Mouse (Mus musculus) intestine, embryonic 16.5 days (tissue): ENCODE measurements around the gene Slc2a4. TPM values are rescaled to one million over a fixed set of nuclear protein-coding genes. Genes with fewer than 3 reads are reported as not detected.
"Not testable (repeated sequence)": the region's sequence is repeated elsewhere in the genome, so short reads cannot be mapped to it uniquely, and the experiment has no call there.

Experiments used
- ATAC-seq: fragments of 200-750 bp; cut with Nextera tagmentation; 2 replicates; pipeline ENCODE4 v1.8.0; 2017; ENCODE audit warnings: moderate TSS enrichment, moderate library complexity
- H3K27ac ChIP-seq: fragments of 300-500 bp; sonication (generic); 2 replicates; pipeline ENCODE4 v1.5.1; 2014; ENCODE audit warnings: mild to moderate bottlenecking, low read length
- H3K27me3 ChIP-seq: fragments of 300-500 bp; sonication (generic); replicated peaks from 2 replicates; pipeline ENCODE4 v1.6.1; 2014; ENCODE audit warnings: low read length, control low read depth, mixed read lengths; ENCODE audit not compliant: control insufficient read depth, insufficient read depth
- H3K36me3 ChIP-seq: fragments of 300-500 bp; sonication (generic); 2 replicates; pipeline ENCODE4 v1.6.1; 2014; ENCODE audit warnings: low read length, control low read depth; ENCODE audit not compliant: control insufficient read depth, insufficient read depth
- H3K4me1 ChIP-seq: fragments of 300-500 bp; sonication (generic); 2 replicates; pipeline ENCODE4 v1.6.1; 2014; ENCODE audit warnings: low read length, control low read depth, mixed read lengths; ENCODE audit not compliant: control insufficient read depth, insufficient read depth
- H3K4me2 ChIP-seq: fragments of 300-500 bp; sonication (generic); 2 replicates; pipeline ENCODE4 v1.6.1; 2014; ENCODE audit warnings: low read depth, low read length, control low read depth
- H3K4me3 ChIP-seq: fragments of 300-500 bp; sonication (generic); 2 replicates; pipeline ENCODE4 v1.5.1; 2014; ENCODE audit warnings: mild to moderate bottlenecking, low read length
- H3K9ac ChIP-seq: fragments of 300-500 bp; sonication (generic); 2 replicates; pipeline ENCODE4 v1.6.1; 2014; ENCODE audit warnings: low read depth, low read length
- H3K9me3 ChIP-seq: fragments of 300-500 bp; sonication (generic); 2 replicates; pipeline ENCODE4 v1.6.1; 2016; ENCODE audit warnings: low read length, control low read depth; ENCODE audit not compliant: control insufficient read depth
- WGBS: fragments of 180-500 bp; shearing (Covaris S2); extraction: QIAGEN DNeasy Blood & Tissue Kit; methylation state at CpG from one replicate; pipeline ENCODE4 v1.1.7; 2014; 5-methylcytosine and 5-hydroxymethylcytosine counted together
- polyA plus RNA-seq: library from polyadenylated mRNA; unstranded; fragments of >200 nt; fragmentation: Nextera tagmentation; extraction: Ambion mirVana; gene quantifications from 2 replicates; pipeline ENCODE4 v1.2.1, GENCODE M21; 2015

Slc2a4 gene
- polyA plus RNA-seq, 1 experiment from 2014 or later: 22.6 TPM

DNA sequence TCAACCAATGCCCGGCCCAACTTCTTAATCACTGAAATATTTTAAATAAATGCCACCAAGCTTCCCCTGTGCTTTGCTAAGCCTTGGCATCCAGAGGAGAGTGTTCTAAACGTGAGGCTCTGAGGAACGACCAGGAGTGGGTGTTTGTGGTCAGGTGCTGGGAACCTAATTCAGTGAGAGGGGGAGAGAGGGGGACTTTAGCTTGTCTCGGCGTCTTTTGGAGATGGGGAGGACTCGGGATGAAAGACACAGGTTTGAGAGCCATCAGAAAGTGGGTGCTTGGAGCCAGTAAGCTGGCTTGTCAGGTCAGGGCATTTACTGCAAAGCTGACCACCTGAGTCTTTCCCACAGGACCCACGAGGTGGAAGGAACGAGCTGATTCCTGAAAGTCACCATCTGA is 16.2 kb downstream of the Slc2a4 start:
- Histone ChIP-seq H3K9me3 (no peaks in the 10 kb centered on the region), H3K9ac (no peak overlapping the region), H3K4me1 (peaks cover 19% of the 10 kb centered on the region), H3K36me3 (no peaks in the 10 kb centered on the region), H3K27ac (no peak overlapping the region), H3K4me3 (no peak overlapping the region), H3K4me2 (no peak overlapping the region), H3K27me3 (no peaks in the 10 kb centered on the region)
- 74% methylated on average over 8 of the region's 8 CpGs for WGBS
- no peak for ATAC-seq

DNA sequence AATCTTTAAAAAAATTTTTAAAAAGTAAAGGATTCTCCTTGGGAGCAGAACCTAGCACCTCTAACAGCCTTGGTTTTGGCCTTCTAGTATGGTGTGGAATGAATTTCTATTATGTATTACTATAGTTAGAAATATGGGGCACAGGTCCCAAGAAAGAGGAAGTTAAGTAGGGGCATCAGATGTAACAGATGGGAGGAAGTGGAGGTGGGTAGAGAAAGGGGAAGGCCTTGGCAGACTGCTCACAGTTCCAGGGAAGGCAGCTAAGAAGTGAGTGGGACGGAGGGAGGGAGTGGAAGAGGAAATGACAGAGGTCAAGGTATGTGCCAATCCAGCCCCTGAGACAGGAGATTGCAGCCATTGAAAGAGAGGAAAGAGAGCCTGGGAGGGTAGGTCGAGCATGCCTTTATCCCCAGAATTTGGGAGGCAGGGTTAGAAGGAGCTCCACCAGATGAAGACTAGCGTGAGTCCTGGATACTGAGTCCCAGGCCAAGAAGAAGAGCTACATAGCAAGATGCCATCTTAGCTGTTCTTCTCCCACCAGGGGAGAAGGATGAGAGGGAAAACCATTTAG is 16.9 kb downstream of the Slc2a4 start:
- H3K36me3 ChIP-seq: no peaks in the 10 kb centered on the region
- H3K4me3 ChIP-seq: no peak overlapping the region
- WGBS: 70% methylated on average over 3 of the region's 3 CpGs
- no peaks in the 10 kb centered on the region for H3K9me3 ChIP-seq
- no peak overlapping the region for H3K4me2 ChIP-seq
- peaks cover 13% of the 10 kb centered on the region for H3K4me1 ChIP-seq
- H3K27me3 ChIP-seq: no peaks in the 10 kb centered on the region
- no peak for ATAC-seq
- no peak overlapping the region for H3K27ac ChIP-seq
- no peak overlapping the region for H3K9ac ChIP-seq

DNA sequence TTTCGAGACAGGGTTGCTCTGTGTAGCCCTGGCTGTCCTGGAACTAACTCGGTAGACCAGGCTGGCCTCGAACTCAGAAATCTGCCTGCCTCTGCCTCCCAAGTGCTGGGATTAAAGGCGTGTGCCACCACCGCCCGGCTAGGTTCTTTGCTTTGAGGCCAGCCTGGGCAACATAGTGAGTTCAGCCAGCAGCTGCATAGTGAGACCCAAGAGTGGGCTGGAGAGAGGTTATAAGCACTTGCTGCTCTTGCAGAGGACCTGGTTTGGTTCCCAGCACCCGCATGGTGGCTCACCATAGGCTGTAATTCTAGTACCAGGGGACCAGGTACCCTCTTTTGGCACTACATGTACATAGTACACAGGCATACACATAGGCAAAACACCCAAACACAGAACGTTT is 17.8 kb downstream of the Slc2a4 start:
- H3K9me3 ChIP-seq, ATAC-seq, H3K9ac ChIP-seq, H3K4me2 ChIP-seq, H3K27ac ChIP-seq, H3K27me3 ChIP-seq, H3K36me3 ChIP-seq, H3K4me3 ChIP-seq, H3K4me1 ChIP-seq: not testable (repeated sequence)
- WGBS: 89% methylated on average over 8 of the region's 8 CpGs

DNA sequence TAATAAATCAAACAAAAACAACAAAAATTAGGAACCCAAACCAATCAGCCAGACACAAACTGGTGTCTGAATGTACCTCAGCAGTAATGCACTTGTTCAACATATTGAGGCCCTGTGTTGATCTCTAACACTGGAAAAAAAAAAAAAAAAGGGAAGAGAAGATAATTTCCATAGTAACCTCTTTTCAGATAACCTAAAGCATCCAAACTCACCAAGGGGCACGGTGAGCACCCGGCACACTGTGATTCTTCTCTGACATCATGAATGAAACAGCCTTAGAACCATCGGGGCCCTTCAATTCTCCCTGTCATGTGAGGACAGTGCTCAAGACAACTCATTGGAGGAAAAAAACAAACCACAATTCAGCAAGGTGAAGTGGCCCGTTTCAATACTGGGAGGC is 18.3 kb downstream of the Slc2a4 start:
- H3K9ac ChIP-seq: no peak overlapping the region
- 56% methylated on average over 4 of the region's 4 CpGs for WGBS
- ATAC-seq: no peak
- H3K4me3 ChIP-seq: no peak overlapping the region
- peaks cover 3% of the 10 kb centered on the region for H3K4me1 ChIP-seq
- H3K27me3 ChIP-seq: no peaks in the 10 kb centered on the region
- H3K4me2 ChIP-seq: no peak overlapping the region
- no peaks in the 10 kb centered on the region for H3K9me3 ChIP-seq
- no peaks in the 10 kb centered on the region for H3K36me3 ChIP-seq
- no peak overlapping the region for H3K27ac ChIP-seq

DNA sequence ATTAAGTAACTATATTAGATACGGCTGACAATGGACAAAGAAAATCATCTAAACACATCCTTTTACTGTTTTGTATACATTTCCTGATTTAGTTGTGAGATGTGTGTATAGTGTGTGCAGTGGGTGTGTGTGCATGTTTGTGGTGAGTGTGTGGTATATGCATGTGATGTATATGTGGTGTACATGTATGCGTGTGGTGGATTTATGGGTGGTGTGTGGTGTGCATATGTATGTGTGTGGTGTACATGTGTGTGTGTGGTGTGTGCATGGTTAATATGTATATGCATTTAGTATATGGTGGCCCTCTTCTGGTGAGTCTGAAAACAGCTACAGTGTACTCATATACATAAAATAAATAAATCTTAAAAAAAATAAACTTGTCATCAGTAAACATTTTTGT is 20.5 kb downstream of the Slc2a4 start:
- Histone ChIP-seq H3K36me3 (no peaks in the 10 kb centered on the region), H3K27ac (no peak overlapping the region), H3K4me3 (no peak overlapping the region), H3K4me2 (no peak overlapping the region), H3K9me3 (no peaks in the 10 kb centered on the region), H3K4me1 (0 out of 2 replicates have a peak, but pooled peaks cover 2% of the 10 kb centered on the region), H3K27me3 (no peaks in the 10 kb centered on the region), H3K9ac (no peak overlapping the region)
- 94% methylated on average over 2 of the region's 2 CpGs for WGBS
- no peak for ATAC-seq

DNA sequence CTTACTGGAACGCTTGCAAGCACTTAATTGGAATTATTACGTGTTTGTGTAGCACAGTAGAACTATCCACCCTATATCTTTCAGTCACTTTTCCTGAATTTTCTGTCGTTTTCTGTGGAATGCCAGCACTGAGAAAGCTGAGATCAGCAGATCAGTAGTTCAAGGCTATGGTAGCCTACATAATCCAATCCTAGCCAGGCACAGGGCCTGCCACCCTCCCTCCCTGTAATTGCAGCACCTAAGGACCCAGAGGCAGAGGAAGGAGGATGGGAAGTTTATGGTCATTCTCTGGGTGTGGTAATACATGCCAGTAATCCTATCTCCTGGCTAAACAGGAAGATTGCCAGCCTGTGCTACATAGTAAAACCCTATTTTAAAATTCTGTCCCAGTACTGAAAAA is 25.2 kb downstream of the Slc2a4 start:
- H3K9me3 ChIP-seq: no peaks in the 10 kb centered on the region
- no peaks in the 10 kb centered on the region for H3K36me3 ChIP-seq
- H3K27me3 ChIP-seq: no peaks in the 10 kb centered on the region
- H3K27ac ChIP-seq: peak overlapping the region; percentile 98; the same call in 1 of the 2 replicates
- H3K4me2 ChIP-seq: peak overlapping the region; percentile 53; the same call in 1 of the 2 replicates
- 59% methylated on average over 3 of the region's 3 CpGs for WGBS
- no peak overlapping the region for H3K4me3 ChIP-seq
- peak overlapping the region; percentile 31; the same call in 1 of the 2 replicates for H3K9ac ChIP-seq
- peaks cover 16% of the 10 kb centered on the region for H3K4me1 ChIP-seq
- ATAC-seq: no peak

DNA sequence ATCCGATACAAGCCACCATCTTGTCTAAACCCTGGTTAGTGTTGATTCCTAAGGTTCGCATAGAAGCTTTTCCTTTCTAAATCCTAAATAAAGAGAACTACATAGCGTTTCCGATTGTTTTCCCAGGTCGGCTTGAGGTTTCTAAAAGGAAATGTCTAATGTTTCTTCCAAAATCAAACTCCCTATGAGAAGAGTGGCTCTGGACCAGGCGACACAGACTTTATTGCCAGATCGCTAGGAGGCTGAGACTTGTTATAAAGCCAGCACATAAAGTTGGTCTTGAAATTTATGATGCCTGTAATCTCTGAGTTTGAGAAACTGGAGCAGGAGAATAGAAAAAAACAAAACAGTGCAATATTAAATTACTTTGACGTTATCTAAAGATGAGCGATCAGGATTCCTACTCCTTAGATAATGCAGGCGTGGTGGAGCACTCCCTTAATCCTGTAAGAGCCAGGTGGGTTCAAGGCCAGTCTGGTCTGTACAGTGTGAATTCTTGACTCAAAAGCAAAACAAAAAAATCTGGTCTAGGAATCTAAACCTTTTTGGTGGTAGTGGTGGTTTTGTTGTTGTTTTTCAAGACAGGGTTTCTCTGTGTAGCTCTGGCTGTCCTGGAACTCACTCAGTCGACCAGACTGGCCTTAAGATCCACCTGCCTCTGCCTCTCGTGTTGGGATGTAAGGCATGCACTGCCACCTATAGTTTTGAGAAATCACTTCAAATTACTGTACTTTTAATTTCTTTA is 25.8 kb downstream of the Slc2a4 start:
- Histone ChIP-seq H3K4me2 (peak overlapping the region; percentile 53), H3K9me3 (no peaks in the 10 kb centered on the region), H3K4me1 (peaks cover 19% of the 10 kb centered on the region), H3K27me3 (no peaks in the 10 kb centered on the region), H3K36me3 (peaks cover 6% of the 10 kb centered on the region), H3K4me3 (peak overlapping the region; percentile 55), H3K9ac (peak overlapping the region; percentile 74), H3K27ac (peak overlapping the region; percentile 98)
- 3% methylated on average over 12 of the region's 12 CpGs for WGBS
- ATAC-seq: no peak

DNA sequence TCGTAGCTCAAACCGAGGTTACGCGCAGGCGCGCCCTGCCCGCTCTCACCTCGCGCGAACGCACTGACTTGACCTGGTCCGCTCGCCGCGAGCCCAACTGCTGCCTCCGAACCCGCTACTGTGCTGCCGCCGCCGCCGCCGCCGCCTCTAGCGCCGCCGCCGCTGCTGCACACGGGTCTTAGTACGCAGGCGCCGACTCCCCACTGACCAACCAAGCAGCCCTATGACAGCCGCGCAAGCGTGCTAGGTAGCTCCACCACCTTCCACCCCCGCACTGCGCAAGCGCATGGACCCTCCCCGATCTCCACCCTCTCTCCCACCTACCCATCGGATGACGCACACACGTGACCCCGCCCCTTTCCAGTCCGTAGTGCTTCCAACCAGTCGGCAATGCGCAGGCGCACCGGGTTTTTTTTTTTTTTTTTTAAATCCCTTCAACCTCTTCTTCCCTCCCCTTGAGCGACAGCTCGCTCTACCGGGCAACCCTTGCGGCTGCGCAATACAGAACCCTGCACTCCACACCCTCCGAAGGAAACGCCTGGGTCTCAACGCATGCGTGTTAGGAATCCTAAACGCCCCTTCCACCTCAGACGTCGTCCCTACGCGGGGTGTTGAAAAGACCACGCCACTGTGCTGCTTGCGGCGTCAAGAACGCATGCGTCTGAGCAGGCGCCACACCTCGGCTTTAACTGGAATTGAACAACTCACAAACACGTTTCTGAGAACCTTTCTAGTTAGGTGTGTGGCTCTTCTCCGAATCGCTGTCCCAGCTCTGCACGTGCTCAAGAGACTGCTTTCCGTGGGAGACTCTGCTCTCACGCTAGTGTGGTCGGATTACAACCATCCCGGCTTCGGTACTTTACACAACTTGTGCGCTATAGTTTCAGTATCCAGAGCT is 26.6 kb downstream of the Slc2a4 start, which contains the start of gene Eif5a:
Eif5a (minus strand) TSS at position 845 of the 898 bp plus-strand sequence.
- under 1% methylated on average over 76 of the region's 78 CpGs for WGBS
- peak; percentile 95 for ATAC-seq

More for the DNA sequence above, 26.6 kb downstream of the Slc2a4 start, which contains the start of gene Eif5a:
- peak within 1 kb of the TSS; percentile 81 for H3K4me2 ChIP-seq
- H3K4me1 ChIP-seq: peaks cover 19% of the 10 kb centered on the region
- H3K9ac ChIP-seq: peak within 1 kb of the TSS; percentile 98
- no peaks in the 10 kb centered on the region for H3K27me3 ChIP-seq
- H3K9me3 ChIP-seq: no peaks in the 10 kb centered on the region
- peaks cover 8% of the 10 kb centered on the region for H3K36me3 ChIP-seq
- H3K27ac ChIP-seq: peak within 1 kb of the TSS; percentile 98
- peak within 1 kb of the TSS; percentile 95 for H3K4me3 ChIP-seq
